Mouse (Mus musculus) neural tube, embryonic 13.5 days (tissue): ENCODE measurements at regions not wholly inside any gene's neighbourhood (a gene's known extent, or its start where the extent isn't known, plus 50 kb on each side); places are given as distances from the start of the nearest gene placed in this dataset.

Source experiments
- ATAC-seq: fragments of 200-750 bp; cut with Nextera tagmentation; 2 replicates; pipeline ENCODE4 v1.8.0; 2017; ENCODE audit warnings: low read depth, mild to moderate bottlenecking, moderate TSS enrichment, moderate library complexity
- H3K27ac ChIP-seq: fragments of 300-500 bp; sonication (generic); replicated peaks from 2 replicates; pipeline ENCODE4 v1.5.1; 2015; ENCODE audit warnings: moderate library complexity, mild to moderate bottlenecking, inconsistent platforms
- H3K27me3 ChIP-seq: fragments of 300-500 bp; sonication (generic); 2 replicates; pipeline ENCODE4 v1.6.1; 2015; ENCODE audit warnings: mild to moderate bottlenecking, inconsistent platforms
- H3K36me3 ChIP-seq: fragments of 300-500 bp; sonication (generic); 2 replicates; pipeline ENCODE4 v1.6.1; 2015; ENCODE audit warnings: mild to moderate bottlenecking, inconsistent platforms
- H3K4me1 ChIP-seq: fragments of 300-500 bp; sonication (generic); replicated peaks from 2 replicates; pipeline ENCODE4 v1.6.1; 2015; ENCODE audit warnings: inconsistent platforms
- H3K4me2 ChIP-seq: fragments of 300-500 bp; sonication (generic); 2 replicates; pipeline ENCODE4 v1.6.1; 2015; ENCODE audit warnings: inconsistent platforms, mild to moderate bottlenecking, moderate library complexity
- H3K4me3 ChIP-seq: fragments of 300-500 bp; sonication (generic); 2 replicates; pipeline ENCODE4 v1.5.1; 2015; ENCODE audit warnings: mild to moderate bottlenecking, inconsistent platforms
- H3K9ac ChIP-seq: fragments of 300-500 bp; sonication (generic); 2 replicates; pipeline ENCODE4 v1.6.1; 2015; ENCODE audit warnings: moderate library complexity, mild to moderate bottlenecking, inconsistent platforms
- H3K9me3 ChIP-seq: fragments of 300-500 bp; sonication (generic); 2 replicates; pipeline ENCODE4 v1.6.1; 2016; ENCODE audit warnings: inconsistent platforms
- WGBS: fragments of 180-500 bp; shearing (Covaris S2); methylation state at CpG from one replicate; pipeline ENCODE4 v1.1.7; 2015; 5-methylcytosine and 5-hydroxymethylcytosine counted together

GRCm38 (mm10) chr5:149815879-149816278 lies 137.8 kb downstream of the B3glct start:
- Histone ChIP-seq H3K4me2 (no peak overlapping the region), H3K4me1 (no peaks in the 10 kb centered on the region), H3K9ac (no peak overlapping the region), H3K4me3 (no peak overlapping the region), H3K27me3 (no peaks in the 10 kb centered on the region), H3K9me3 (no peaks in the 10 kb centered on the region), H3K27ac (no peak overlapping the region), H3K36me3 (no peaks in the 10 kb centered on the region)
- 40% methylated on average over 3 of the region's 3 CpGs for WGBS
- ATAC-seq, result no peak; the same call in 1 of the 2 replicates

GRCm38 (mm10) chr5:149818812-149819211 lies 140.8 kb downstream of the B3glct start:
- no peaks in the 10 kb centered on the region for H3K4me1 ChIP-seq
- H3K36me3 ChIP-seq, result no peaks in the 10 kb centered on the region
- no peak overlapping the region for H3K9ac ChIP-seq
- H3K27me3 ChIP-seq, result no peaks in the 10 kb centered on the region
- no peak overlapping the region for H3K27ac ChIP-seq
- H3K4me3 ChIP-seq, result no peak overlapping the region
- WGBS, result 63% methylated on average over 6 of the region's 6 CpGs
- no peaks in the 10 kb centered on the region for H3K9me3 ChIP-seq
- ATAC-seq, result no peak
- H3K4me2 ChIP-seq, result no peak overlapping the region

- ATAC-seq, result no peak
- Histone ChIP-seq H3K36me3 (no peaks in the 10 kb centered on the region), H3K4me2 (no peak overlapping the region), H3K27ac (no peak overlapping the region), H3K9ac (no peak overlapping the region), H3K4me3 (no peak overlapping the region), H3K27me3 (no peaks in the 10 kb centered on the region), H3K9me3 (no peaks in the 10 kb centered on the region), H3K4me1 (no peaks in the 10 kb centered on the region)
- WGBS, result 85% methylated on average over 9 of the region's 9 CpGs
Observed at GRCm38 (mm10) chr5:149823821-149824220, 145.8 kb downstream of the B3glct start.

GRCm38 (mm10) chr5:149827599-149827998 lies 149.6 kb downstream of the B3glct start:
- Histone ChIP-seq H3K36me3 (no peaks in the 10 kb centered on the region), H3K9ac (no peak overlapping the region), H3K4me2 (no peak overlapping the region), H3K27me3 (no peaks in the 10 kb centered on the region), H3K9me3 (no peaks in the 10 kb centered on the region), H3K4me1 (peaks cover 6% of the 10 kb centered on the region), H3K27ac (no peak overlapping the region), H3K4me3 (no peak overlapping the region)
- 59% methylated on average over 3 of the region's 3 CpGs for WGBS
- ATAC-seq, result no peak

- Histone ChIP-seq H3K4me2 (peak overlapping the region; percentile 64), H3K36me3 (no peaks in the 10 kb centered on the region), H3K9ac (peak overlapping the region; percentile 67), H3K27me3 (no peaks in the 10 kb centered on the region), H3K4me1 (peaks cover 6% of the 10 kb centered on the region), H3K9me3 (no peaks in the 10 kb centered on the region), H3K27ac (peak overlapping the region; percentile 66), H3K4me3 (peak overlapping the region; percentile 42)
- ATAC-seq, result peak; percentile 61; the same call in 1 of the 2 replicates
- 3% methylated on average over 28 of the region's 28 CpGs for WGBS
Observed at GRCm38 (mm10) chr5:149831122-149831861, 153.3 kb downstream of the B3glct start.

GRCm38 (mm10) chr5:149837379-149837778 lies 159.3 kb downstream of the B3glct start:
- WGBS, result 60% methylated on average over 2 of the region's 2 CpGs
- no peak overlapping the region for H3K4me3 ChIP-seq
- ATAC-seq, result 0 out of 2 replicates have a peak, but pooled peaks have one; percentile 55
- no peak overlapping the region for H3K27ac ChIP-seq
- 0 out of 2 replicates have a peak, but pooled peaks cover 4% of the 10 kb centered on the region for H3K4me1 ChIP-seq
- no peaks in the 10 kb centered on the region for H3K27me3 ChIP-seq
- H3K36me3 ChIP-seq, result no peaks in the 10 kb centered on the region
- no peak overlapping the region for H3K9ac ChIP-seq
- H3K9me3 ChIP-seq, result no peaks in the 10 kb centered on the region
- H3K4me2 ChIP-seq, result no peak overlapping the region

- WGBS, result 77% methylated on average over 6 of the region's 6 CpGs
- Histone ChIP-seq H3K9ac (no peak overlapping the region), H3K4me2 (no peak overlapping the region), H3K27me3 (0 out of 2 replicates have a peak, but pooled peaks cover 5% of the 10 kb centered on the region), H3K4me1 (0 out of 2 replicates have a peak, but pooled peaks cover 4% of the 10 kb centered on the region), H3K9me3 (no peaks in the 10 kb centered on the region), H3K4me3 (no peak overlapping the region), H3K36me3 (no peaks in the 10 kb centered on the region), H3K27ac (no peak overlapping the region)
- ATAC-seq, result no peak
Observed at GRCm38 (mm10) chr5:149842491-149842890, 164.5 kb downstream of the B3glct start.

- 46% methylated on average over 7 of the region's 7 CpGs for WGBS
- Histone ChIP-seq H3K4me1 (0 out of 2 replicates have a peak, but pooled peaks cover under 1% of the 10 kb centered on the region), H3K27me3 (0 out of 2 replicates have a peak, but pooled peaks cover 5% of the 10 kb centered on the region), H3K27ac (no peak overlapping the region), H3K9ac (no peak overlapping the region), H3K4me3 (no peak overlapping the region), H3K9me3 (no peaks in the 10 kb centered on the region), H3K4me2 (no peak overlapping the region), H3K36me3 (no peaks in the 10 kb centered on the region)
- no peak for ATAC-seq
Observed at GRCm38 (mm10) chr5:149843310-149843709, 165.3 kb downstream of the B3glct start.

- Histone ChIP-seq H3K4me1 (no peaks in the 10 kb centered on the region), H3K27ac (no peak overlapping the region), H3K4me3 (no peak overlapping the region), H3K9ac (no peak overlapping the region), H3K36me3 (no peaks in the 10 kb centered on the region), H3K9me3 (no peaks in the 10 kb centered on the region), H3K4me2 (no peak overlapping the region), H3K27me3 (0 out of 2 replicates have a peak, but pooled peaks cover 5% of the 10 kb centered on the region)
- WGBS, result 84% methylated on average over 8 of the region's 8 CpGs
- no peak for ATAC-seq
Observed at GRCm38 (mm10) chr5:149845256-149845655, 167.2 kb downstream of the B3glct start.

GRCm38 (mm10) chr5:149848465-149848864 lies 170.0 kb upstream of the Rxfp2 start:
- Histone ChIP-seq H3K9ac (no peak overlapping the region), H3K4me3 (no peak overlapping the region), H3K27me3 (0 out of 2 replicates have a peak, but pooled peaks cover 5% of the 10 kb centered on the region), H3K27ac (no peak overlapping the region), H3K4me2 (no peak overlapping the region), H3K36me3 (no peaks in the 10 kb centered on the region), H3K9me3 (no peaks in the 10 kb centered on the region), H3K4me1 (no peaks in the 10 kb centered on the region)
- WGBS, result 82% methylated on average over 3 of the region's 3 CpGs
- ATAC-seq, result no peak

- Histone ChIP-seq H3K27ac (no peak overlapping the region), H3K9ac (no peak overlapping the region), H3K36me3 (no peaks in the 10 kb centered on the region), H3K9me3 (no peaks in the 10 kb centered on the region), H3K4me1 (no peaks in the 10 kb centered on the region), H3K4me3 (no peak overlapping the region), H3K4me2 (no peak overlapping the region), H3K27me3 (no peaks in the 10 kb centered on the region)
- WGBS, result 16% methylated on average over 9 of the region's 9 CpGs
- ATAC-seq, result no peak
Observed at GRCm38 (mm10) chr5:149851011-149851410, 167.5 kb upstream of the Rxfp2 start.

GRCm38 (mm10) chr5:149852516-149852915 lies 166.0 kb upstream of the Rxfp2 start:
- Histone ChIP-seq H3K9ac (no peak overlapping the region), H3K4me3 (no peak overlapping the region), H3K9me3 (no peaks in the 10 kb centered on the region), H3K4me2 (no peak overlapping the region; the same call in 1 of the 2 replicates), H3K27me3 (no peaks in the 10 kb centered on the region), H3K27ac (no peak overlapping the region), H3K36me3 (no peaks in the 10 kb centered on the region), H3K4me1 (no peaks in the 10 kb centered on the region)
- no peak for ATAC-seq
- WGBS, result 61% methylated on average over 16 of the region's 16 CpGs

GRCm38 (mm10) chr5:149856101-149856500 lies 162.4 kb upstream of the Rxfp2 start:
- no peak overlapping the region for H3K4me3 ChIP-seq
- no peak overlapping the region for H3K27ac ChIP-seq
- no peaks in the 10 kb centered on the region for H3K9me3 ChIP-seq
- no peaks in the 10 kb centered on the region for H3K36me3 ChIP-seq
- ATAC-seq, result no peak
- H3K27me3 ChIP-seq, result no peaks in the 10 kb centered on the region
- H3K9ac ChIP-seq, result no peak overlapping the region
- 83% methylated on average over 1 of the region's 1 CpGs for whole genome bisulfite sequencing
- H3K4me2 ChIP-seq, result no peak overlapping the region
- no peaks in the 10 kb centered on the region for H3K4me1 ChIP-seq
